Mouse (Mus musculus) kidney, adult 2 months (tissue): ENCODE measurements around the gene Car14.

Experiments
- CTCF ChIP-seq: fragments of 200-500 bp; conservative IDR thresholded peaks from 2 replicates; pipeline ENCODE4 v1.5.1; 2011; ENCODE audit warnings: low read depth, mild to moderate bottlenecking, control low read depth, low read length, moderate library complexity, mixed read lengths; ENCODE audit not compliant: insufficient read depth, insufficient read length
- POLR2A ChIP-seq: fragments of 200-500 bp; IDR thresholded peaks from one replicate; pipeline ENCODE4 v1.6.1; 2011; ENCODE audit warnings: low read depth, low read length, control low read depth

DNA sequence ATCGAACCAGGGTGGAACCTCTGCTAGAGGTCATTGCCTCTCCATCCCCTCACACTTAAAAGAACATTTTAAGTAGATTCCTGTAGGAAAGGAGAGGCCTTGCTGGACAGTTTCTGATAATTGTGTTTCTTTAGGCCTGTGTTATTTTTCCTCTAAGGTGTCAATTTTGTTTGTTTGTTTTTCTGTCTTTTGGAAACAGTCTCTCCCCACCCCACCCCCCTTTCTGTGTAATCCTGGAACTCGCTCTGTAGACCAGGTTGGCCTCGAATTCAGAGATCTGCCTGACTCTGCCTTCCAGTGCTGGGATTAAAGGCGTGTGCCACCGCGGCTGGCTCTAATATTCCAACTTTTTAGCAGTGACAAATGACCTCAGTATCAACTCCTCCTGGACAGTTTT lies 23.8 kb upstream of the Car14 start:
- TF ChIP-seq CTCF (no peak), POLR2A (no peak)
